Mouse (Mus musculus): ENCODE results near the gene Haus3. TPM values are rescaled to one million over a fixed set of nuclear protein-coding genes. Genes with fewer than 3 reads are reported as not detected.

The Haus3 gene
- polyA plus RNA-seq, 1 experiment from 2014 or later = 22.1 TPM

GRCm38 (mm10) chr5:34186961-34187391 lies 17.6 kb upstream of the Haus3 start:
- 0% methylated on average over 42 of the region's 46 CpGs for WGBS (ENCODE audit: insufficient replicate concordance)
- Histone ChIP-seq H3K4me3 (replicated peaks) (peak overlapping the region; percentile 79), H3K9ac (peak overlapping the region; percentile 69), H3K4me2 (peak overlapping the region; percentile 100), H3K27ac (replicated peaks) (peak overlapping the region; percentile 90), H3K9me3 (replicated peaks) (no peaks in the 10 kb centered on the region), H3K4me1 (replicated peaks) (peaks cover 37% of the 10 kb centered on the region), H3K36me3 (replicated peaks) (no peaks in the 10 kb centered on the region), H3K27me3 (no peaks in the 10 kb centered on the region)
- ATAC-seq (ENCODE audit: insufficient read depth) = peak; percentile 11

DNA sequence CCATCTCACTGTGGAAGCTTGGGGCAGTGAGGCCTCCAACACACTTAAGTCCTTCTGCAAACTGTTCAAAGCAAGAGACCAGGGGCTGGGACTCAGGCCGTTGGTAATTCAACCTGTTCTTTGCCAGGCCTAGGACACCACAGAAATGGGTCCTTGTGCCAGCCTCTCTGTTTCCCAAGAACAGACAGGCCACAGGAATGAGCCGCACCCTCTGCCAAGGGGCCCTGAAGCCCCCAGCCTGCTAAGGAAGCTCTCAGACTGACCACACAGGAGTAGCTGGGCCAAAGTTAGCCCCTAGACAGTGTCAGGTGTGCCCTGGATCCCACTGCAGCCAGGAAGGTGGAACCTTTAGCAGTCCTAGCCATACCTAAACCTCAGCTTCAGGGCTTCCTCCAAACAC lies 17.1 kb upstream of the Haus3 start:
- Histone ChIP-seq H3K9me3 (replicated peaks) (no peaks in the 10 kb centered on the region), H3K4me2 (peak overlapping the region; percentile 100), H3K27me3 (no peaks in the 10 kb centered on the region), H3K4me1 (replicated peaks) (peaks cover 37% of the 10 kb centered on the region), H3K4me3 (replicated peaks) (peak overlapping the region; percentile 79), H3K27ac (replicated peaks) (no peak overlapping the region), H3K9ac (peak overlapping the region; percentile 69; the same call in 1 of the 2 replicates), H3K36me3 (replicated peaks) (no peaks in the 10 kb centered on the region)
- 58% methylated on average over 2 of the region's 2 CpGs for WGBS (ENCODE audit: insufficient replicate concordance)
- ATAC-seq (ENCODE audit: insufficient read depth) = no peak

- H3K27ac ChIP-seq (replicated peaks) = no peak overlapping the region
- ATAC-seq (ENCODE audit: insufficient read depth) = no peak
- H3K4me2 ChIP-seq = peak overlapping the region; percentile 100
- peaks cover 37% of the 10 kb centered on the region for H3K4me1 ChIP-seq (replicated peaks)
- H3K4me3 ChIP-seq (replicated peaks) = no peak overlapping the region
- no peaks in the 10 kb centered on the region for H3K27me3 ChIP-seq
- no peaks in the 10 kb centered on the region for H3K36me3 ChIP-seq (replicated peaks)
- H3K9me3 ChIP-seq (replicated peaks) = no peaks in the 10 kb centered on the region
- H3K9ac ChIP-seq = no peak overlapping the region
Measured at GRCm38 (mm10) chr5:34185791-34186190, 16.5 kb upstream of the Haus3 start.

GRCm38 (mm10) chr5:34185051-34185580 lies 15.8 kb upstream of the Haus3 start:
- H3K36me3 ChIP-seq (replicated peaks) = 0 out of 2 replicates have a peak, but pooled peaks cover 3% of the 10 kb centered on the region
- no peak overlapping the region for H3K27ac ChIP-seq (replicated peaks)
- no peak overlapping the region for H3K4me2 ChIP-seq
- peaks cover 37% of the 10 kb centered on the region for H3K4me1 ChIP-seq (replicated peaks)
- no peak for ATAC-seq (ENCODE audit: insufficient read depth)
- no peak overlapping the region for H3K4me3 ChIP-seq (replicated peaks)
- H3K9me3 ChIP-seq (replicated peaks) = no peaks in the 10 kb centered on the region
- 62% methylated on average over 1 of the region's 1 CpGs for WGBS (ENCODE audit: insufficient replicate concordance)
- H3K27me3 ChIP-seq = no peaks in the 10 kb centered on the region
- H3K9ac ChIP-seq = no peak overlapping the region

DNA sequence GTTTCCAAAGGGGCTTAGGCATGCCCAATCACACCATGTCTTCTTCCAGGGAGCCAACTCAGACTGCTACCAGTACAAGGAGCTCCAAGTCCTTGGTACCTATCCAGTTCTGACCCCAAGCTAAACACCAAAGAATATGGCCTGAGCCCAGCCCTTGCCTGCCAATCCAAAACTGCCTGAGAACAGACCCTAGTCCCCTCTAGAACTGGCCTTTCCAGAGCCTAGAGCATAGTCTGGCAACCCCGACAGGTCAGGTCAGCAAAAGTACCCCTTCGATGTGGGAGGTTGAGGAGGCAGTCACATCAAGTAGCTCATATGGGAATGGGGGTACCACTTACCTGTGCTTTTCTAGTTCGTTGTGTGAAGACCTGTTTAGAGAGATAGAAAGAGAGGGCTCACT lies 14.6 kb upstream of the Haus3 start:
- Histone ChIP-seq H3K36me3 (replicated peaks) (0 out of 2 replicates have a peak, but pooled peaks cover 6% of the 10 kb centered on the region), H3K27ac (replicated peaks) (no peak overlapping the region), H3K4me1 (replicated peaks) (peaks cover 33% of the 10 kb centered on the region), H3K9me3 (replicated peaks) (no peaks in the 10 kb centered on the region), H3K9ac (no peak overlapping the region), H3K4me2 (no peak overlapping the region), H3K27me3 (no peaks in the 10 kb centered on the region), H3K4me3 (replicated peaks) (no peak overlapping the region)
- 64% methylated on average over 3 of the region's 3 CpGs for WGBS (ENCODE audit: insufficient replicate concordance)
- ATAC-seq (ENCODE audit: insufficient read depth) = no peak

GRCm38 (mm10) chr5:34183156-34183880 lies 14.0 kb upstream of the Haus3 start:
- 78% methylated on average over 5 of the region's 5 CpGs for WGBS (ENCODE audit: insufficient replicate concordance)
- H3K4me1 ChIP-seq (replicated peaks) = peaks cover 26% of the 10 kb centered on the region
- no peak overlapping the region for H3K4me3 ChIP-seq (replicated peaks)
- H3K9me3 ChIP-seq (replicated peaks) = no peaks in the 10 kb centered on the region
- no peak overlapping the region for H3K9ac ChIP-seq
- ATAC-seq (ENCODE audit: insufficient read depth) = no peak
- no peaks in the 10 kb centered on the region for H3K27me3 ChIP-seq
- no peak overlapping the region for H3K4me2 ChIP-seq
- 0 out of 2 replicates have a peak, but pooled peaks cover 6% of the 10 kb centered on the region for H3K36me3 ChIP-seq (replicated peaks)
- no peak overlapping the region for H3K27ac ChIP-seq (replicated peaks)

DNA sequence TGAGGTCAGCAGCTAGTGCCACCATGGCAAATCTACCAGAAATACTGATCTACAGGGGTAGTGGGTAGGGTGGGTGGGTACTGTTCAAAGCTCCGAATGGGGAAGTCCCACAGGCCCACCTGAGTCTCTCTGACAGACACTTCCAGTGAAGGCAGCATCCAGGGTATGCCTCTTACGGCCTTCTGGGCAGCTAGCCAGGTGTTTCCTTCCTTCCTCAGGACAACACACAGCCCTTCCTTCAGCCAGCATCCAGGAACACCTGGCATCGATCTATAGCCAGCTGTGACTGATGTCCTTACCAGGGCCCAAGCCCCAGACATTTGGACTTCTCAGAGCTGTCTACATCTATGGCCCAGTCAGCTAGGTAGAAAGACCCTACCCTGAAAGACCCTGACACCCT lies 13.2 kb upstream of the Haus3 start:
- no peak for ATAC-seq (ENCODE audit: insufficient read depth)
- Histone ChIP-seq H3K4me3 (replicated peaks) (no peak overlapping the region), H3K27ac (replicated peaks) (no peak overlapping the region), H3K9ac (no peak overlapping the region), H3K4me2 (no peak overlapping the region), H3K4me1 (replicated peaks) (peaks cover 21% of the 10 kb centered on the region), H3K27me3 (no peaks in the 10 kb centered on the region), H3K36me3 (replicated peaks) (0 out of 2 replicates have a peak, but pooled peaks cover 8% of the 10 kb centered on the region), H3K9me3 (replicated peaks) (no peaks in the 10 kb centered on the region)
- 50% methylated on average over 3 of the region's 3 CpGs for WGBS (ENCODE audit: insufficient replicate concordance)

DNA sequence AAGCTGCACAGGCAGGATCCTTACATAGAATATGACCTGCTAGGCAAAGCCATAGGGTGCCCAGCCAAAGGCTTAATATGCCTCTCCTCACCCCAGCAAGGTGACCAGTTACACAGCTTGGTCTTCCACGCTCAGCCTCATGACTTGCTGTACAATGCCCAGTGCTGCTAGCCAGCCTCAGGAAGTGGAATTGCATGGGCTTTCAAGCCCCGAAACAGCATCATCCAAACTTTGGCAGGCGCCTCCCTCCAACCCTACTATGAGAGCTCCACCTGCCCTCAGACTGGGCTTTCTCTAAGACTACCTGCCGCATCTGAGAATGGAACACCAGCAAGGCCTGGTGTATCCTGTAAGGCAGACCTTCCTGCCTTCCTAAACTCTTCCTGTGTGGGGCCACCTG lies 8.5 kb upstream of the Haus3 start:
- no peak for ATAC-seq (ENCODE audit: insufficient read depth)
- Histone ChIP-seq H3K4me2 (no peak overlapping the region), H3K9ac (no peak overlapping the region), H3K4me3 (replicated peaks) (no peak overlapping the region), H3K9me3 (replicated peaks) (no peaks in the 10 kb centered on the region), H3K27me3 (no peaks in the 10 kb centered on the region), H3K36me3 (replicated peaks) (peaks cover 21% of the 10 kb centered on the region; the same call in 1 of the 2 replicates), H3K4me1 (replicated peaks) (no peaks in the 10 kb centered on the region), H3K27ac (replicated peaks) (no peak overlapping the region)
- WGBS (ENCODE audit: insufficient replicate concordance) = 73% methylated on average over 4 of the region's 4 CpGs

GRCm38 (mm10) chr5:34177091-34177490 lies 7.8 kb upstream of the Haus3 start:
- Histone ChIP-seq H3K27ac (replicated peaks) (no peak overlapping the region), H3K27me3 (no peaks in the 10 kb centered on the region), H3K9ac (no peak overlapping the region), H3K9me3 (replicated peaks) (no peaks in the 10 kb centered on the region), H3K36me3 (replicated peaks) (peaks cover 21% of the 10 kb centered on the region; the same call in 1 of the 2 replicates), H3K4me1 (replicated peaks) (no peaks in the 10 kb centered on the region), H3K4me2 (no peak overlapping the region), H3K4me3 (replicated peaks) (no peak overlapping the region)
- ATAC-seq (ENCODE audit: insufficient read depth) = no peak
- 85% methylated on average over 2 of the region's 2 CpGs for WGBS (ENCODE audit: insufficient replicate concordance)

DNA sequence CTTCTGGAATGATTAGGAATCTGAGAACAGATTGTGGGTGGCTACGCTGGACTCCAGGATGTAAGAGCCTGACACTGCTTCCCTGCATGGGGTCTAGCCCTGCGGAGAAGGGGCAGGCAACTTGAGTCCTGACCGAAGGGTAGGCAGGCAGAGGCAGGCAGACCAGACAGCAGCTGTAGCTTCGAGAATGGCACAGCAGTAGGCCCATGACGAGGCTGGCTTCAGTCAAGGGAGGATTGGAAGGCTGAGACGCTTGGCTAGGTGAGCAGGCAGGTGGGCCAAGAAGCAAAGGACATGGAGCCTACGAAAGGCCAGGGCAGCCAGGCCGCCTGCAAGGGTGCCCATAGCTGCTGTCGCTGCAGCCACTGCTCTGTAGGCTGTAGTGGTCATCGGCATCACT lies 7.4 kb upstream of the Haus3 start:
- no peaks in the 10 kb centered on the region for H3K9me3 ChIP-seq (replicated peaks)
- H3K4me1 ChIP-seq (replicated peaks) = no peaks in the 10 kb centered on the region
- H3K36me3 ChIP-seq (replicated peaks) = peaks cover 21% of the 10 kb centered on the region; the same call in 1 of the 2 replicates
- no peak overlapping the region for H3K9ac ChIP-seq
- H3K27me3 ChIP-seq = no peaks in the 10 kb centered on the region
- H3K4me2 ChIP-seq = no peak overlapping the region
- H3K27ac ChIP-seq (replicated peaks) = no peak overlapping the region
- ATAC-seq (ENCODE audit: insufficient read depth) = no peak
- no peak overlapping the region for H3K4me3 ChIP-seq (replicated peaks)
- 73% methylated on average over 10 of the region's 10 CpGs for WGBS (ENCODE audit: insufficient replicate concordance)

DNA sequence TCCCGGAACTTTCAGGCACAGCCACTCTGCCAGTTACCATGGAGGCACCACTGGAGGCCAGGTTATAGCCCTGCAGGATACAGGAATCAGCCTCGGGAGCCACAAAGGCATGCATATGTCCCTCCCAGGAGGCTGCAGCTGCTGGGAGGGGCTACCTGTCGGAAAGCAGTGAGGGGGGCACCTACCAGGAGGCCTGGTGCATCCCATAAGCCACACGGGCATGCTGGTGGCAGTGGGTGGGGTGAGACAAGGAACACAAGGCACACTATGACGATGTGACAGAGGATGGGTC lies 6.0 kb upstream of the Haus3 start:
- peaks cover 20% of the 10 kb centered on the region; the same call in 1 of the 2 replicates for H3K36me3 ChIP-seq (replicated peaks)
- H3K4me3 ChIP-seq (replicated peaks) = no peak overlapping the region
- H3K4me1 ChIP-seq (replicated peaks) = no peaks in the 10 kb centered on the region
- no peak overlapping the region for H3K4me2 ChIP-seq
- no peaks in the 10 kb centered on the region for H3K9me3 ChIP-seq (replicated peaks)
- no peaks in the 10 kb centered on the region for H3K27me3 ChIP-seq
- H3K27ac ChIP-seq (replicated peaks) = no peak overlapping the region
- no peak for ATAC-seq (ENCODE audit: insufficient read depth)
- WGBS (ENCODE audit: insufficient replicate concordance) = 57% methylated on average over 5 of the region's 5 CpGs
- H3K9ac ChIP-seq = no peak overlapping the region
